Mouse (Mus musculus): ENCODE measurements at regions not wholly inside any gene's neighbourhood (a gene's known extent, or its start where the extent isn't known, plus 50 kb on each side); places are given as distances from the start of the nearest gene placed in this dataset.

DNA sequence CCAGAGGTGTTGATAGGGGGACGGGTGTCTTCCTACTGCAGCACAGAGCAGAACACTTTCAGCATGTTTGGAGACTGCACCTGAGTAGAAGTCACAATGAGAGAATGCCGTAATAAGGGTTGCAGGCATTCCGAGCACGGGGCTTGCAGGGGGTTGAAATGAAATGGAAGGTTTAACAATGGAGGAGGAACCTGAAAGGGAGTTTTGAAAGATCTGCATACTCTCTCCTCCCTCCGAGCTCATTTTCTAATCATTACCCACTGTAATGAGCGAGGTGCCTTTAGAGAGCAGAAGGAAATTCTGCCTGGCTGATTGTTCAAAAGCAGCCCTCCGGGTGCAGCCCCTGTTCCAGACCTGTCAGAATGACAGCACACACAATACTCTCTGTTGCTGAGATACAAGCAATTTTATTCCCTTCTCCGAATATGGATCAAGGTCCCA is 430.8 kb downstream of the Nsun3 start:
- Histone ChIP-seq H3K36me3 (ENCODE audit: control insufficient read depth, insufficient read depth, low read length) (no peaks in the 10 kb centered on the region), H3K27ac (ENCODE audit: low read depth, low read length) (no peak overlapping the region), H3K4me2 (replicated peaks; ENCODE audit: low read depth, low read length) (no peak overlapping the region), H3K4me1 (ENCODE audit: control insufficient read depth, insufficient read depth, low read length) (no peaks in the 10 kb centered on the region), H3K9ac (ENCODE audit: low read depth, low read length) (no peak overlapping the region), H3K9me3 (ENCODE audit: control insufficient read depth, low read length) (no peaks in the 10 kb centered on the region), H3K4me3 (ENCODE audit: low read length) (no peak overlapping the region), H3K27me3 (ENCODE audit: control insufficient read depth, insufficient read depth, low read length) (no peaks in the 10 kb centered on the region)
- ATAC-seq (ENCODE audit: low FRiP score, low TSS enrichment) = no peak
- 55% methylated on average over 8 of the region's 8 CpGs for WGBS

DNA sequence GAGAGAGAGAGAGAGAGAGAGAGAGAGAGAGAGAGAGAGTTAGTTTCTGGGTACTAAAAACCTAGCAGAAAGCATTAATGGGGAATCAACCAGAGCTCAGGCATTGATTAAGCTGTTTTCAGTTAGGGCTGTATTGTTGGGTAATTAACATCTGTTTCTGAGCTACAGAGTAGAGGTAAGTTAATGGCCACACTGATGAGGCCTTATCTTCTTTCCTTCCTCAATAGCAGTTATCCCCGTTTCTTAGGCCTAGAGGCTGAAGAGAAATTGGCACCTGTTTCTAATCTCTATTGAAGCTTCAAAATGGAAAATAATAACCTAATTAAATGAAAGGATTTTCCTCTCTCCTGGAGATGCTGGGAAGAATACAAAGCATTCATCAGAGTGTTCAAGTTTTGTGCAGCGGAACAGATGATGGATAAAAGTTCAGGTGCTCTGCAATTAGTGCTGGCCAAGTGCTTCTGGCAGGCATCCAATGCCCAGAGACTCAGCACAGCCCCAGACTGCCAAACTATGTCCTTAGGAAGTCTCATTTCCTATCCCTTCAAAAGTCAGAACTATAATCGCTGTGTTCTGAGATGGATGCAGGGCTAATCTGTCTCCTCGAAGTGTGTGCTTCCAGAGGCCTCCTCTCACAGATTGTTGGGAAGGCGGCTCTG is 459.1 kb downstream of the Nsun3 start:
- Histone ChIP-seq H3K9ac (ENCODE audit: low read depth, low read length) (no peak overlapping the region), H3K9me3 (ENCODE audit: control insufficient read depth, low read length) (no peaks in the 10 kb centered on the region), H3K36me3 (ENCODE audit: control insufficient read depth, insufficient read depth, low read length) (no peaks in the 10 kb centered on the region), H3K4me1 (ENCODE audit: control insufficient read depth, insufficient read depth, low read length) (no peaks in the 10 kb centered on the region), H3K27ac (ENCODE audit: low read depth, low read length) (no peak overlapping the region), H3K4me2 (replicated peaks; ENCODE audit: low read depth, low read length) (no peak overlapping the region), H3K4me3 (ENCODE audit: low read length) (no peak overlapping the region), H3K27me3 (ENCODE audit: control insufficient read depth, insufficient read depth, low read length) (no peaks in the 10 kb centered on the region)
- no peak for ATAC-seq (ENCODE audit: low FRiP score, low TSS enrichment)
- 73% methylated on average over 5 of the region's 5 CpGs for WGBS

DNA sequence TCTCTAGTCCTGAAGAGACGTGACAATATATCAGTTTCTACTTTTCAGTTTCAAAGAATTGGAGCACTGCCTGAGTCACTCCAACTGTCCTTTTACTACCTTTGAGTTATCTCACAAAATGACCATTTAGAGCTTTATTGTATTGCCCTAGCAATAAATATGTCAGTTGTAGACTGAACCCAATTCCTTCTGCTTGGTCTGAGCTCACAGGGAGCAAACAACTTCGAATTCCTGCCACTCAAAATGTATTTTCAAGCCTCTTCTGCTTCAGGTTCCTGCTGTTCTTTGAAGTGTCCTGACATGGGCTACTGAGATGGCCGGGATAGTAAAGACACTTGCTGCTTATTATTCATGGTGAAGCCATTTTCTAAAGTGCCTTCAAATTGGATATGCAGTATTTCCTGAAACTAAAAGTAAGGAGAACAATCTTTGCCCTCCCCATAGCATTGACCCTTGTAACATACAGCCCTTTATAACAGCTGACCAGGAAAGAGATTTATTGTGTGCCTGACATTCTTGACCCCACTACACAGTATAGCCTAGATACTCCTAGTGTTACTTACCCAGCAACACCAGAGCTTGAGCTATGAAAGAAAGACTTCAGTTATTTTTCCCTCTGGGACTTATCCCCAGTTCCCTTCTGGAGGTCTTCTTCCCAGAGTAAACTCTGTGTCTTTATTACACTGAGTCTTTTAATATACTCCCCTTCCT is 460.9 kb downstream of the Nsun3 start:
- Histone ChIP-seq H3K9ac (ENCODE audit: low read depth, low read length) (no peak overlapping the region), H3K27ac (ENCODE audit: low read depth, low read length) (no peak overlapping the region), H3K27me3 (ENCODE audit: control insufficient read depth, insufficient read depth, low read length) (no peaks in the 10 kb centered on the region), H3K9me3 (ENCODE audit: control insufficient read depth, low read length) (no peaks in the 10 kb centered on the region), H3K36me3 (ENCODE audit: control insufficient read depth, insufficient read depth, low read length) (no peaks in the 10 kb centered on the region), H3K4me1 (ENCODE audit: control insufficient read depth, insufficient read depth, low read length) (no peaks in the 10 kb centered on the region), H3K4me3 (ENCODE audit: low read length) (no peak overlapping the region), H3K4me2 (replicated peaks; ENCODE audit: low read depth, low read length) (no peak overlapping the region)
- no peak for ATAC-seq (ENCODE audit: low FRiP score, low TSS enrichment)
- 28% methylated on average over 3 of the region's 3 CpGs for WGBS

GRCm38 (mm10) chr16:62322809-62323208 is 463.8 kb downstream of the Nsun3 start:
- WGBS = 94% methylated on average over 1 of the region's 1 CpGs
- Histone ChIP-seq H3K9me3 (ENCODE audit: control insufficient read depth, low read length) (no peaks in the 10 kb centered on the region), H3K36me3 (ENCODE audit: control insufficient read depth, insufficient read depth, low read length) (no peaks in the 10 kb centered on the region), H3K9ac (ENCODE audit: low read depth, low read length) (no peak overlapping the region), H3K4me3 (ENCODE audit: low read length) (no peak overlapping the region), H3K4me2 (replicated peaks; ENCODE audit: low read depth, low read length) (no peak overlapping the region), H3K27ac (ENCODE audit: low read depth, low read length) (no peak overlapping the region), H3K27me3 (ENCODE audit: control insufficient read depth, insufficient read depth, low read length) (no peaks in the 10 kb centered on the region), H3K4me1 (ENCODE audit: control insufficient read depth, insufficient read depth, low read length) (no peaks in the 10 kb centered on the region)
- ATAC-seq (ENCODE audit: low FRiP score, low TSS enrichment) = no peak

DNA sequence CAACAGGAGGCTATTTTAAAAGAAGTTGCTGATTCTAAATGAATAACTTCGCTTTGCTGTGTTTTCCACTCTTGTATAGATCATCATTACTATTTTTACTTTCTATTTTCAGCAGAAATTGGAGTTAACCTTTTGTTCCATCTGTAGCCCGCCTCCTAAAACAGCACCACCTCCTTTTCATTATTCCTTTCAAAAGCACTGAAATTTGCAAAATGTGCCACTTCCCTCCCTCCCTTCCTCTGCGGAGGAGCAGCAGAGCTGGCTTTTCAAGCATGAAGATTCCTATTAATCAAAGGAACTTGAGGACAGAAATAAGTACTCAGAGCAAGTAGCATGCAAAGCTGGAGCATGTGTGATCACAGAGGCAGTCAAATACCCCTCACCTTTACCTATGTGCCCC is 497.7 kb downstream of the Nsun3 start:
- no peak overlapping the region for H3K27ac ChIP-seq (ENCODE audit: low read depth, low read length)
- no peaks in the 10 kb centered on the region for H3K27me3 ChIP-seq (ENCODE audit: control insufficient read depth, insufficient read depth, low read length)
- H3K36me3 ChIP-seq (ENCODE audit: control insufficient read depth, insufficient read depth, low read length) = no peaks in the 10 kb centered on the region
- H3K4me3 ChIP-seq (ENCODE audit: low read length) = no peak overlapping the region
- H3K4me1 ChIP-seq (ENCODE audit: control insufficient read depth, insufficient read depth, low read length) = no peaks in the 10 kb centered on the region
- no peak for ATAC-seq (ENCODE audit: low FRiP score, low TSS enrichment)
- H3K4me2 ChIP-seq (replicated peaks; ENCODE audit: low read depth, low read length) = no peak overlapping the region
- 64% methylated on average over 3 of the region's 3 CpGs for WGBS
- H3K9ac ChIP-seq (ENCODE audit: low read depth, low read length) = no peak overlapping the region
- no peaks in the 10 kb centered on the region for H3K9me3 ChIP-seq (ENCODE audit: control insufficient read depth, low read length)

Measured in kidney, embryonic 14.5 days (tissue).